Mouse (Mus musculus) right cerebral cortex, postnatal 14 days (tissue): ENCODE results near the gene Tbx19.

Source experiments
- DNase-seq: peaks from one replicate; pipeline ENCODE4 v3.0.0; 2022

Gene Tbx19

GRCm38 (mm10) chr1:165183400-165183799 is 22.8 kb upstream of the Tbx19 start:
- no peak for DNase-seq

GRCm38 (mm10) chr1:165179321-165179720 is 18.7 kb upstream of the Tbx19 start:
- no peak for DNase-seq

GRCm38 (mm10) chr1:165178075-165178474 is 17.5 kb upstream of the Tbx19 start:
- no peak for DNase-seq

- DNase-seq = no peak
Observed at GRCm38 (mm10) chr1:165174059-165174616, 13.6 kb upstream of the Tbx19 start.

GRCm38 (mm10) chr1:165171277-165171676 is 10.7 kb upstream of the Tbx19 start:
- DNase-seq = no peak

- no peak for DNase-seq
Observed at GRCm38 (mm10) chr1:165170157-165170556, 9.6 kb upstream of the Tbx19 start.

GRCm38 (mm10) chr1:165169462-165169861 is 8.9 kb upstream of the Tbx19 start:
- DNase-seq = no peak

GRCm38 (mm10) chr1:165164920-165165319 is 4.3 kb upstream of the Tbx19 start:
- no peak for DNase-seq

GRCm38 (mm10) chr1:165158841-165159240 is 1.7 kb downstream of the Tbx19 start:
- no peak for DNase-seq

GRCm38 (mm10) chr1:165154162-165154561 is 6.4 kb downstream of the Tbx19 start:
- DNase-seq = no peak

GRCm38 (mm10) chr1:165151216-165151615 is 9.4 kb downstream of the Tbx19 start:
- DNase-seq = no peak

- no peak for DNase-seq
Observed at GRCm38 (mm10) chr1:165142343-165142916, 18.1 kb downstream of the Tbx19 start.

GRCm38 (mm10) chr1:165140227-165140626 is 20.3 kb downstream of the Tbx19 start:
- DNase-seq = no peak

- DNase-seq = no peak
Observed at GRCm38 (mm10) chr1:165133858-165134257, 26.7 kb downstream of the Tbx19 start.

- no peak for DNase-seq
Observed at GRCm38 (mm10) chr1:165133279-165133678, 27.3 kb downstream of the Tbx19 start.

- peak; percentile 86 for DNase-seq
Observed at GRCm38 (mm10) chr1:165132187-165132877, 28.2 kb downstream of the Tbx19 start.

- DNase-seq = no peak
Observed at GRCm38 (mm10) chr1:165129573-165129972, 31.0 kb downstream of the Tbx19 start.

- DNase-seq = no peak
Observed at GRCm38 (mm10) chr1:165121096-165121495, 39.5 kb downstream of the Tbx19 start.

- peak; percentile 94 for DNase-seq
Observed at GRCm38 (mm10) chr1:165120349-165120898, 40.1 kb downstream of the Tbx19 start.

- DNase-seq = no peak
Observed at GRCm38 (mm10) chr1:165119760-165120159, 40.8 kb downstream of the Tbx19 start.

- no peak for DNase-seq
Observed at GRCm38 (mm10) chr1:165119011-165119726, 41.4 kb downstream of the Tbx19 start.

- no peak for DNase-seq
Observed at GRCm38 (mm10) chr1:165114460-165115175, 46.0 kb downstream of the Tbx19 start.

GRCm38 (mm10) chr1:165113700-165114099 is 46.9 kb downstream of the Tbx19 start:
- DNase-seq = no peak
